Mouse (Mus musculus): ENCODE measurements around the gene Ccdc181.
"Not testable (repeated sequence)": the region's sequence is repeated elsewhere in the genome, so short reads cannot be mapped to it uniquely, and the experiment has no call there.

Ccdc181 gene

GRCm38 (mm10) chr1:164275455-164275954, at the start of gene Ccdc181:
Gene Ccdc181, plus strand, starts transcription at chr1:164275585.
- DNase-seq (ENCODE audit: low read depth in 1 of 2, low spot score in 2 of 2): peak; percentile 70 to 82

GRCm38 (mm10) chr1:164231937-164232570, 43.3 kb upstream of the Ccdc181 start:
- DNase-seq (ENCODE audit: low read depth in 1 of 2, low spot score in 2 of 2): not testable (repeated sequence)

- DNase-seq (ENCODE audit: low read depth in 1 of 2, low spot score in 2 of 2): no peak
Measured at GRCm38 (mm10) chr1:164233447-164233846, 41.9 kb upstream of the Ccdc181 start.

- DNase-seq (ENCODE audit: low read depth in 1 of 2, low spot score in 2 of 2): no peak
Measured at GRCm38 (mm10) chr1:164235078-164235477, 40.3 kb upstream of the Ccdc181 start.

GRCm38 (mm10) chr1:164236078-164236477, 39.3 kb upstream of the Ccdc181 start:
- DNase-seq (ENCODE audit: low read depth in 1 of 2, low spot score in 2 of 2): no peak

GRCm38 (mm10) chr1:164241494-164241893, 33.9 kb upstream of the Ccdc181 start:
- DNase-seq (ENCODE audit: low read depth in 1 of 2, low spot score in 2 of 2): no peak

- DNase-seq (ENCODE audit: low read depth in 1 of 2, low spot score in 2 of 2): no peak
Measured at GRCm38 (mm10) chr1:164242809-164243208, 32.6 kb upstream of the Ccdc181 start.

- no peak for DNase-seq (ENCODE audit: low read depth in 1 of 2, low spot score in 2 of 2)
Measured at GRCm38 (mm10) chr1:164247442-164247841, 27.9 kb upstream of the Ccdc181 start.

GRCm38 (mm10) chr1:164247971-164248370, 27.4 kb upstream of the Ccdc181 start:
- no peak for DNase-seq (ENCODE audit: low read depth in 1 of 2, low spot score in 2 of 2)

GRCm38 (mm10) chr1:164248465-164249331, 26.7 kb upstream of the Ccdc181 start, which contains the start of gene Slc19a2:
Gene Slc19a2, plus strand, starts transcription at chr1:164249046.
- DNase-seq (ENCODE audit: low read depth in 1 of 2, low spot score in 2 of 2): peak; percentile 94 to 95

GRCm38 (mm10) chr1:164249332-164249711, 26.1 kb upstream of the Ccdc181 start:
- DNase-seq (ENCODE audit: low read depth in 1 of 2, low spot score in 2 of 2): peak in 1 of 2 experiments; percentile 5

GRCm38 (mm10) chr1:164250391-164251150, 24.8 kb upstream of the Ccdc181 start:
- DNase-seq (ENCODE audit: low read depth in 1 of 2, low spot score in 2 of 2): no peak

GRCm38 (mm10) chr1:164251438-164251837, 23.9 kb upstream of the Ccdc181 start:
- DNase-seq (ENCODE audit: low read depth in 1 of 2, low spot score in 2 of 2): no peak

GRCm38 (mm10) chr1:164252551-164252950, 22.8 kb upstream of the Ccdc181 start:
- no peak for DNase-seq (ENCODE audit: low read depth in 1 of 2, low spot score in 2 of 2)

- no peak for DNase-seq (ENCODE audit: low read depth in 1 of 2, low spot score in 2 of 2)
Measured at GRCm38 (mm10) chr1:164254836-164255235, 20.5 kb upstream of the Ccdc181 start.

- DNase-seq (ENCODE audit: low read depth in 1 of 2, low spot score in 2 of 2): no peak
Measured at GRCm38 (mm10) chr1:164260171-164261028, 15.0 kb upstream of the Ccdc181 start.

- no peak for DNase-seq (ENCODE audit: low read depth in 1 of 2, low spot score in 2 of 2)
Measured at GRCm38 (mm10) chr1:164261553-164261952, 13.8 kb upstream of the Ccdc181 start.

- DNase-seq (ENCODE audit: low read depth in 1 of 2, low spot score in 2 of 2): no peak
Measured at GRCm38 (mm10) chr1:164270941-164271340, 4.4 kb upstream of the Ccdc181 start.

- DNase-seq (ENCODE audit: low read depth in 1 of 2, low spot score in 2 of 2): no peak
Measured at GRCm38 (mm10) chr1:164273659-164274058, 1.7 kb upstream of the Ccdc181 start.

GRCm38 (mm10) chr1:164276552-164276951, 1.2 kb downstream of the Ccdc181 start:
- no peak for DNase-seq (ENCODE audit: low read depth in 1 of 2, low spot score in 2 of 2)

Data from monocyte, adult 2 months (primary cell).